Mouse (Mus musculus) limb, embryonic 10.5 days (tissue): ENCODE measurements around the gene Khdrbs1. TPM values are rescaled to one million over a fixed set of nuclear protein-coding genes. Genes with fewer than 3 reads are reported as not detected.

ENCODE experiments used
- DNase-seq: peaks from one replicate; pipeline ENCODE4 v3.0.0-alpha.2; 2017; ENCODE audit warnings: low spot score
- H3K27ac ChIP-seq: fragments of 300-500 bp; sonication (generic); 2 replicates; pipeline ENCODE4 v1.5.1; 2016; ENCODE audit warnings: mild to moderate bottlenecking
- H3K27me3 ChIP-seq: fragments of 300-500 bp; sonication (generic); 2 replicates; pipeline ENCODE4 v1.6.1; 2016; ENCODE audit warnings: low read depth, mild to moderate bottlenecking; ENCODE audit not compliant: poor library complexity, severe bottlenecking
- H3K36me3 ChIP-seq: fragments of 300-500 bp; sonication (generic); 2 replicates; pipeline ENCODE4 v1.6.1; 2016; ENCODE audit warnings: mild to moderate bottlenecking, moderate library complexity
- H3K4me1 ChIP-seq: fragments of 300-500 bp; sonication (generic); 2 replicates; pipeline ENCODE4 v1.6.1; 2016
- H3K4me3 ChIP-seq: fragments of 300-500 bp; sonication (generic); 2 replicates; pipeline ENCODE4 v1.5.1; 2016; ENCODE audit warnings: mild to moderate bottlenecking, moderate library complexity
- H3K9me3 ChIP-seq: fragments of 300-500 bp; sonication (generic); replicated peaks from 2 replicates; pipeline ENCODE4 v1.6.1; 2016; ENCODE audit warnings: mild to moderate bottlenecking
- WGBS: fragments of 180-500 bp; shearing (Covaris S2); methylation state at CpG from one replicate; pipeline ENCODE4 v1.1.7; 2016; 5-methylcytosine and 5-hydroxymethylcytosine counted together
- polyA plus RNA-seq: library from polyadenylated mRNA; unstranded; fragments of >200 nt; fragmentation: Nextera tagmentation; extraction: Ambion mirVana; gene quantifications from 2 replicates; pipeline ENCODE4 v1.2.1, GENCODE M21; 2016

The Khdrbs1 gene
- polyA plus RNA-seq, 1 experiment from 2014 or later, result 179 TPM

DNA sequence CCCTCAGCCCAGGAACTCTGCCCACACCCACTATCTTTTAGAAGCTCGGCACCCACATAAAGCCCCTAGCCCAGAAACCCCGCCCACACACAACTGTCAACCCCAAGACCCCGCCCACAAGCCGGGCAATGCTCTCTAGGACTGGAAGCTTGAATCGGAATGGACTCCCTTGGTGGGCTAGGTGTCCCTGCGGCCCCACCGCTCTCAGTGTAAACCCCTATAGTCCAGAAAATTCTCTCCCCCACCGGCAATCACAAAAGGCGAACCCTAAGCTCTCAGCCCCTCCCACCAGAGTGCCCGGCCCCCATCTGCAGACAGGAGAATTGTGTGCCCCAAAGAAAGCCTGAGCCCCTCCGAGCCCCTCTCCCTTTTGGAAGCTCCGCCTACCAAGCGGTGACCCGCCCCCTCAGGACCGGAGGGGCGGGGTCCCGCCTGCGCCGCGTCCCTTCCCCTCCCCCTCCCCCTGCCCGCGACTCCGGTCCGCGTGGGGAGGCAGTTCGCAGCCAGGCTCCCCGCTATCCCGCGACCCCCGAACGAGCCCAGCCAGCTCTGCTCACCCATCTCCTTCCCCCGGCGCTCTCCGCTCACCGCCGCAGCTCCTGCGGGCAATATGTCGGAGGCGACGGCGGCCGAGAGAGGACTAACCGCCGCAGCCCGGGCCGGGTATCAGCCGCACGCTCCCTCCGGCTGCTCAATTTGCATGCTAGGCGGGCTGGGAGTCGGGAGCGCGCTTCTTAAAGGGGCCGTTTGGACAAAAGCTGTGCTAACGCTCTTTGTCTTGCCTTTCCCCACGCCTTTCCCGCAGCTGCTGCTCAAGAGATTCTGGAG, 45.7 kb downstream of the Khdrbs1 start, which contains the start of gene Tmem39b:
Tmem39b (minus strand) TSS at position 681 of the 828 bp plus-strand sequence.
- no peaks in the 10 kb centered on the region for H3K27me3 ChIP-seq
- peak within 1 kb of the TSS; percentile 86 for H3K4me3 ChIP-seq
- peaks cover 9% of the 10 kb centered on the region for H3K4me1 ChIP-seq
- 1% methylated on average over 57 of the region's 57 CpGs for whole genome bisulfite sequencing
- H3K9me3 ChIP-seq, result no peaks in the 10 kb centered on the region
- H3K27ac ChIP-seq, result peak within 1 kb of the TSS; percentile 97
- DNase-seq, result peak; percentile 97
- peaks cover 39% of the 10 kb centered on the region for H3K36me3 ChIP-seq

DNA sequence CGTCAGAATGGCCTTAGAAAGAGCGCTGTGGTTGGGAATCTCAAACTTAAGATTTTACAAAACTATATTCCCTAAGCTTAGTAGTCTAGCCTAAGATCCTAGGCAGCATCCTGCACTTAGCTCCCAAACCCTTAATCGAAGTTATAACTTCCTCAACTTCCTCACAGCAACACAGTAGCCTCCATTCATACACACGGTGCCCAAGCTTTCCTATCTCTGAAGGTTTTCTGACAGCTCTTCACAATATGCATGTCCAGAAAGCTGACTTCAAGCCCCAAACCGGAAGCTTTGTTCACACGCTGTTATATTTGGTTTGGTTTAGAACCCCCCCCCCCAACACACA, 46.3 kb downstream of the Khdrbs1 start:
- no peaks in the 10 kb centered on the region for H3K9me3 ChIP-seq
- DNase-seq, result no peak
- no peaks in the 10 kb centered on the region for H3K27me3 ChIP-seq
- WGBS, result 31% methylated on average over 6 of the region's 6 CpGs
- H3K4me3 ChIP-seq, result peak overlapping the region; percentile 86
- peaks cover 39% of the 10 kb centered on the region for H3K36me3 ChIP-seq
- peak overlapping the region; percentile 97 for H3K27ac ChIP-seq
- H3K4me1 ChIP-seq, result peaks cover 9% of the 10 kb centered on the region

DNA sequence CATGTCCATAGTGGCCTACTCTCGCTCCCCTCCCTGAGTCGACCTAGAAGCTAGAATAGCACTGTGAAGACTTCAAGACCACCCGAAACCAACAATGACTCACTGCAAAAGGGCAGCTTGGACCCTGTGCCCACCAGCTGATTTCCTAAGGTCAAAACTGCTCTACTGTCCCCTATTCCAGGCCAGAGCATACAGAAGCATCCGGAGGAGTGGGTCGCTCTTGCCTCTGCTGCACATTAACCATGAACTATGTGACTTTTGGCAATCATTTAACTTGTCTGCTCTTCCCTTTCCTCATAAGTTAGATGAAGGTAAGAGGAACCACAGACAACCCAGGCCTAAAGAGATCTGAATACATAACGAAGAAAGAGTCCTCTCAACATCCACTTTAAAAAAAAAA, 57.6 kb downstream of the Khdrbs1 start:
- Histone ChIP-seq H3K27ac (no peak overlapping the region), H3K27me3 (no peaks in the 10 kb centered on the region), H3K4me1 (no peaks in the 10 kb centered on the region), H3K4me3 (no peak overlapping the region), H3K36me3 (peaks cover 95% of the 10 kb centered on the region), H3K9me3 (no peaks in the 10 kb centered on the region)
- 94% methylated on average over 6 of the region's 6 CpGs for WGBS
- DNase-seq, result no peak

DNA sequence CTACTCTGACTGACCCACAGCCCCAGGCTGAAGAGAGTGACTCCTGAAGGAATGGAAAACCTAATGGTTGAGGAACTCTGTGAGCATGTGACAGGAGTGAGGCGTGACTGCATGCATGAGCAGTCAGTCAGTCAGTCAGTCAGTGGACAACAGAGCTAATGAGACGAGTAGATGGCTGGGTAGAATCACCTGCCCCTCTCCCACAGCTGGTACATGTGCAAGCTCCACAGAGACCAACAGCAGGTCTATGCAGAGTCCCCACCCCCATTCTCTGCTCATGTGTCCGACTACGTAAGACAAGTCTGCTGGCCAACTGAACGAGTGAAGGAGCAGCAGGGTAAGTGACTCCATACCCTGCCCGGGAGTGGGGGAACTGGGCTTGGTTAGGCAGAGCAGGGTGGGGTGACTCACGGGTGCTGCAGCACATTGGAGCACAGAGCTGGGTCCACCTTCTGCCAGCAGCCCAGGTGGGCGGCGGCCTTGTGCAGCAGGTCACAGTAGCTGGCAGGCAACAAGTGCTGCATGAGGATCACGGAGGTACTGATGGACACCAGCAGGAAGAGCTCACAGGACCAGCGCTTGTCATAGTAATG, 58.1 kb downstream of the Khdrbs1 start:
- WGBS, result 91% methylated on average over 11 of the region's 11 CpGs
- Histone ChIP-seq H3K4me1 (no peaks in the 10 kb centered on the region), H3K27ac (no peak overlapping the region), H3K36me3 (peaks cover 93% of the 10 kb centered on the region), H3K27me3 (no peaks in the 10 kb centered on the region), H3K9me3 (no peaks in the 10 kb centered on the region), H3K4me3 (no peak overlapping the region)
- DNase-seq, result no peak

DNA sequence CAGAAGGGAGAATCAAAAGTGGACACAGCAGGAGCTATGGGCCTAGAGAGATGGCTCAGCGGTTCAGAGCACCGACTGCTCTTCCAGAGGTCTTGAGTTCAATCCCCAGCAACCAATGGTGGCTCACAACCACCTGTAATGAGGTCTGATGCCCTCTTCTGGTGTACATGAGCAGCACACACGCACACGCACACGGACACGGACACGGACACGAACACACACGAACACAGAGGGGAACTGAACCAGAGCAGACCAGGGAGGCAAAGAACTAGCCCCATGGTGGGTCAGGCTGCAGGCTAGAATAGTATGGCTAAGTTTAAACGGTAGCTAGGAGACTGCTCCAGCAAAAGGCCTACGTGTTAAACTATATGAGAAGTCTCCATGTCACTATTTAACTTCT, 60.3 kb downstream of the Khdrbs1 start:
- H3K27me3 ChIP-seq, result no peaks in the 10 kb centered on the region
- no peaks in the 10 kb centered on the region for H3K9me3 ChIP-seq
- no peak overlapping the region for H3K27ac ChIP-seq
- H3K4me1 ChIP-seq, result no peaks in the 10 kb centered on the region
- DNase-seq, result no peak
- H3K36me3 ChIP-seq, result peaks cover 95% of the 10 kb centered on the region
- 95% methylated on average over 11 of the region's 11 CpGs for WGBS
- no peak overlapping the region for H3K4me3 ChIP-seq

DNA sequence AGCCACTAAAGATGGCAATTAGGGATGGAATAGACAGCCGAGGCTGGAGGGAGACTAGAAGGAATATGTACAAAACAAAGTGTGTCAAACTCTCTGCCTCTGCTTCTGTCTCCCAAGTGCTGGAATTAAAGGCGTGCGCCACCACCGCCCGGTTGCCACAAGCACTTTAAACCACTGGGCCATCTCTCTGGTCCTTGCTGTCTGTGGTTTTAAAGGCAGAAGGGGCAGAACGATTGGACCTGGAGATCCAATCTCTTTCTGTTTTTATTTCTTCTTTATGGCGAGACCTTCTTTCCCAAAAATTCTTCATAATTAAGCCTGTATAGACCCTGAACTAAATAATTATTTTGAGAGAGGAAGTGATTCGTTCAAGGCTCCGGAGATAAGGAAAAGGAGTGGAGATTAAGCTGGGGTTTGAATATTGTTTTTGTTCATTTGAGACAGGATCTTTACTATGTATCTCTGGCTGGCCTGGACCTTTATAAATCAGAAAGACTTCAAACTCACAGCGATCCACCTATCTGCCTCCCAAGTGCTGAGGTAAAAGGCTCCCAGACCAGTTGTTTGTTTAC, 69.1 kb downstream of the Khdrbs1 start:
- H3K4me1 ChIP-seq, result peaks cover 22% of the 10 kb centered on the region
- 10% methylated on average over 10 of the region's 10 CpGs for WGBS
- H3K36me3 ChIP-seq, result peaks cover 41% of the 10 kb centered on the region
- H3K27me3 ChIP-seq, result no peaks in the 10 kb centered on the region
- H3K9me3 ChIP-seq, result no peaks in the 10 kb centered on the region
- DNase-seq, result no peak
- peak overlapping the region; percentile 100 for H3K4me3 ChIP-seq
- peak overlapping the region; percentile 94 for H3K27ac ChIP-seq

DNA sequence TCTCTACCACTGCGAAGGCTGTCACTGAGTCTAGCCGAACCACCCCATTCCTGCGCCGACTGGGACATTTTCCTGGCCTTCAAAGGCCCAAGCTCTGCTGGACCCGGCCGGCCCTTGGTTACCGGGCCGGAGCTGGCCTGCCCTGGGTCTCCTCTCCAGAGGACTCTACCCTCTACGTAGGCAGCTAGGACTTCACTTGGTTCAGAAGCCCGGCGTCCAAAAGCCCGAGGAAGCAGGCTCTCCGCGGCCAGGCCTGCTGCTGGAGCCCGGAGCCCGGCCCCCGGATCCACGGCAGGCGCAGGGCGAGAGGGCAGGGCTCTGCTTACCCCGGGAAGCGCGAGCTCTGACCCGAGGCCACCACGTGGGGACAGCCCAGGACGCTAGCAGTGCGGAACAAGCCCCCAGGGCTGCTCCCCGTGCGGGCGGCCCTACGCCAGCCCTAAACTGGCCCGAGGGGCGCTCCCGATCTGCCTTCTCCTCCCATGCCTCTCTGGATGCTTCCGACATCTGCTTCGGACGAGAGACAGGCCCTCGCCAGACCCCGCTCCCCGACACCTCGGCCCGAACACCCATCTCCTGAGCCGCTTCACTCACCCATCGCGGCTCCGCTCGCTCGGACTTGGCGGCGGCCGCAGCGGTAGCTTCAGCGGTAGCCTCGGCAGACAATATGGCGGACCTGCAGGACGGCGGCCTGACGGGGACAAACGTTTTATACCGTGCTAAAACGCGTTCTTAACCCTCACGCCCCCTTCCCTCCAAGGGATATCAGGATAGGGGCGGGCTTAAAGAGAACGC, 69.8 kb downstream of the Khdrbs1 start, which contains the start of gene Kpna6:
Kpna6 (minus strand) TSS at position 685 of the 795 bp plus-strand sequence.
- H3K9me3 ChIP-seq, result no peaks in the 10 kb centered on the region
- peaks cover 40% of the 10 kb centered on the region for H3K36me3 ChIP-seq
- no peaks in the 10 kb centered on the region for H3K27me3 ChIP-seq
- peak within 1 kb of the TSS; percentile 100 for H3K4me3 ChIP-seq
- peak within 1 kb of the TSS; percentile 94 for H3K27ac ChIP-seq
- peaks cover 22% of the 10 kb centered on the region for H3K4me1 ChIP-seq
- DNase-seq, result peak; percentile 94
- WGBS, result under 1% methylated on average over 65 of the region's 65 CpGs

DNA sequence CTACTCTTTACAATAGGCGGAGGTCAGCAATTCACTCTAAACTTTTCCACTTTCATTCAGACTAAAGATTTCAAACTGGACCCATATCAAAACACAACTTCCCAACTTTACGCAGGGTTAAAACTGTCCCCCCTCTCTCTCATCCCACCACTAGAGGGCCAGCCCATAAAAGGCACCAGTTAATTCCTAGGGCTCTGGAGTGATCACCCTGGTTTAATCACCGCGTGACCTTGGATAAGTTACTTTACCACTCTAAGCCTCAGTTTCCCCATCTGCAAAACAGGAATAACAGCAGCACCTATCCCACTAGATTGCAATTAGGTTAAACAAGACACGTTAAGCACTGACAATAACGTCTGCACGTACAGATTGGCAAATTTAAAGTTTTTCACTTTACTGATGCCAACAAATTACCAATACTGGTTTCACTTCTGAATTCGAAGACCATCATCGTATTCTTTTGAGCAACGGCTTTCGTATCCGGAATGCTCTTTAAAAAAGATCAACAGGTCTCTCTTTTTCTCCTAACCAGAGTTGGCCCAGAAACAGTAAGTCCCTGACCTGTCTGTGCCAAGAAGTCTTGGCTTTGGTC, 70.5 kb downstream of the Khdrbs1 start:
- peaks cover 40% of the 10 kb centered on the region for H3K36me3 ChIP-seq
- 10% methylated on average over 12 of the region's 12 CpGs for WGBS
- no peaks in the 10 kb centered on the region for H3K27me3 ChIP-seq
- peak; percentile 64 for DNase-seq
- H3K4me3 ChIP-seq, result peak overlapping the region; percentile 100
- H3K4me1 ChIP-seq, result peaks cover 22% of the 10 kb centered on the region
- H3K9me3 ChIP-seq, result no peaks in the 10 kb centered on the region
- H3K27ac ChIP-seq, result peak overlapping the region; percentile 94

DNA sequence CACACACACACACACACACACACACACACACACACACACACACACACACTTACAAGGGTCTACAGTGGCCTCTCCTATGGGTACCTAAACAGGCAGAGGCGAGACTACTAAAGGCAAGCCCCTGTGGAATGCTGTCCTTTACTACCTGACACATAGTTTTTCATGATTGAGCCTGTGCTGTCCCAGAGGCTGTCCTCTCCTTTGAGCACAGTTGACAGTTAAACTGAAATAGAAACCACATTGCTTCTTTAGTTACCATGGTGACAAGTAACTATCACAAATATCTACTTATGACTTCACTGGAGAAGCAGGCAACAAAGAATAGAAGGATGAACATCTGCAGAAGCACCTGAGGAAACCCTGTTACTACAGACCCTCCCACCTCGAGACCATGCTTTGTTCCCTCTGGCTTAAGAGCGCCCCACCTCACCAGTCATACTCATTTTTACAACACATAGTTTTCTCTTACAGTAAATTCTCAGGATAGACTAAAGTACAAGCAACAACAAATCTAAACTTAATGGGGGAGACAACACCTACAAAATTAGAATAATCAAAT, 79.8 kb downstream of the Khdrbs1 start:
- peaks cover 82% of the 10 kb centered on the region for H3K36me3 ChIP-seq
- DNase-seq, result no peak
- no peaks in the 10 kb centered on the region for H3K4me1 ChIP-seq

DNA sequence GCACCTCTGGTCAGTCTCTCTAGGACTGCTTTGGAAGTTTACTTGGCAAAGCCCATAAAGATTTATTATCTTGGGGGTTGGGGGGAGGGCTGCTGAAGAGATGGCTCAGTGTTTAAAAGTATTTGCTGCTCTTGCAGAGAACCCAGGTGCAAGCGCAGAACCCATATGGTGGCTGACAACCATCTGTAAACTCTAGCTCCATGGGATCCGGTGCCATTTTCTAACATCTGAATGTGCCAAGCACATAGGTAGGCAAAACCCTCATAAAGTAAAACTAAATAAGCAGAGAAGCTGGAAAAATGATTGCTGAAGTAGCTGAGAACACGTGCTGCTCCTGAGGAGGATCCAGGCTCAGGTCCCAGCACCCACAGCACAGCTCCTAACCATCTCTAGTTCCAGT, 80.5 kb downstream of the Khdrbs1 start:
- 84% methylated on average over 3 of the region's 3 CpGs for WGBS
- Histone ChIP-seq H3K27me3 (no peaks in the 10 kb centered on the region), H3K4me1 (no peaks in the 10 kb centered on the region), H3K27ac (no peak overlapping the region), H3K4me3 (no peak overlapping the region), H3K36me3 (peaks cover 82% of the 10 kb centered on the region), H3K9me3 (no peaks in the 10 kb centered on the region)
- no peak for DNase-seq

More for the DNA sequence above, 79.8 kb downstream of the Khdrbs1 start:
- Histone ChIP-seq H3K4me3 (no peak overlapping the region), H3K9me3 (no peaks in the 10 kb centered on the region), H3K27ac (no peak overlapping the region), H3K27me3 (no peaks in the 10 kb centered on the region)
- 82% methylated on average over 3 of the region's 3 CpGs for WGBS

DNA sequence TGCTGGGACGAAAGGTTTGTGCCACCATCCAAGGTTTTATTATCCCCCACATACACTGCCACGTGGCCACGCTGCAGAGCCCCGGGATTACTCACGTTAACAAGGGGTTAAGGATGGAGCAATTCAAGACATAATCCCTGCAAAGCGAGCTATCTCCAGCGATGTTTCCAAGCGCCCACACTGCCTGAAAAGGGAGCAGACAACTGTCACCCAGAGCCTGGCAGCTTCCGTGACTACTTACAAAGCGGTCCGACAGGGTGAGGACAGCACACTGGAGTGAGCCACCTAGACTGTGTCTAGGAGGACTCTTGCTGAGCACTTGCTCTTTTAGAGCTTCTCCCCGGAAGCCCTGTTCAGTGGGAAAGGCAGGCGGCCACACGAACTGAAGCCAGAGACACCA, 87.3 kb downstream of the Khdrbs1 start:
- Histone ChIP-seq H3K27me3 (no peaks in the 10 kb centered on the region), H3K27ac (no peak overlapping the region), H3K4me3 (no peak overlapping the region), H3K36me3 (peaks cover 99% of the 10 kb centered on the region), H3K9me3 (no peaks in the 10 kb centered on the region), H3K4me1 (no peaks in the 10 kb centered on the region)
- DNase-seq, result no peak
- 93% methylated on average over 14 of the region's 14 CpGs for WGBS
